Mouse (Mus musculus) liver, embryonic 14.5 days (tissue): Measurements from ENCODE around the gene Defb25.

Source experiments
- CTCF ChIP-seq: IDR thresholded peaks from 2 replicates; pipeline ENCODE4 v1.5.1; 2016; ENCODE audit warnings: antibody characterized with exemption, low read depth, control low read depth
- EP300 ChIP-seq: IDR thresholded peaks from 2 replicates; pipeline ENCODE4 v1.6.1; 2016; ENCODE audit warnings: antibody characterized with exemption, low read depth

DNA sequence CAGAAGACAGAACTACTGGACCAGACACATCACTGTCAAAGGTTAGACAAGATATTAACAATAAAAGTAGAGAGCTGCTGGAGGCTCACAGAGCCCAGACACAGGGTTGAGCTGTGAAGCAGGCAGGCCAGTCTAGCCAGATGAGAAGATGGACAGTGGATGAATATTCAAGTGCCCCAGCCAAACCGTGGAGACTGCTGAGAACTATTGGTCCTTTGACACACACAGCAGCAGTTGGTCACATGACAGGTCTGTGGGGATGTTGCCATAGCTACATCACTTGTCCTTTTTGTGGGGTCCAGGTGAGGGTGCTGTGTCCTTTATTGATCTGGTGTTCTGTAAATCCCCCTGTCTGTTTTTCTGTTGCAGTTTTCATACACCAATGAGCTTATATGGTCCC is 2.4 kb upstream of the Defb25 start:
- TF ChIP-seq CTCF (no peak), EP300 (no peak)
